Mouse (Mus musculus) erythroblast, adult 5-6 weeks (primary cell): ENCODE data around the gene Hist3h2a. TPM values are rescaled to one million over a fixed set of nuclear protein-coding genes. Genes with fewer than 3 reads are reported as not detected.

Experiments
- ATAC-seq: replicated peaks from 2 replicates; pipeline ENCODE4 v1.8.0; 2016; ENCODE audit warnings: moderate number of reproducible peaks, mild to moderate bottlenecking, moderate TSS enrichment, inconsistent platforms; ENCODE audit not compliant: poor library complexity, low FRiP score, severe bottlenecking
- total RNA-seq, 2 experiments: library from RNA; stranded (forward) in 1 of 2; stranded (reverse) in 1 of 2; fragments of 150-400 nt in 1 of 2; fragments of 200-764, 138-1000 nt in 1 of 2; gene quantifications; 2 replicates each; pipeline versions ENCODE4 v1.2.3 to v1.2.4; 2015 to 2017; ENCODE audit warnings: low replicate concordance in 2 of 2

Gene Hist3h2a
- total RNA-seq, 2 experiments from 2014 or later = 41.5 to 279 TPM

DNA sequence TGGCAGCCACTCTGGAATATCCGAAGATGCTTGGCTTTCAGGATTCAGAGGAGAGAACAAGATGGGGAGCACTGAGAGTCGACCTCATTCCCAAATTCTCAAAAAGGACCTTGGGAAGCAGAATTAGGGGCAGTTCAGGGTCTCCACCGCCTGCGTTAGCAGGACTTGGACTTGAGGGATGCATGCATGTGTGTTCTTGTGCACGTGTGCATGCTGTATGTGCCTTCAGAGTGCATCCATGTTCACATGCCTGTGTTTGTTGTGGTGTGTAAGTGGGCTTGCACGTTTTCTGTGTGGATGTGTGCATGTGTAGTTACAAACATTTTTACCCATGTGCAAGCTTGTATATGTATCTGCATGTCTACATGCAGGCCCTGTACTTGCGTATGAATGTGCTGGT is 9.7 kb downstream of the Hist3h2a start:
- ATAC-seq = no peak

DNA sequence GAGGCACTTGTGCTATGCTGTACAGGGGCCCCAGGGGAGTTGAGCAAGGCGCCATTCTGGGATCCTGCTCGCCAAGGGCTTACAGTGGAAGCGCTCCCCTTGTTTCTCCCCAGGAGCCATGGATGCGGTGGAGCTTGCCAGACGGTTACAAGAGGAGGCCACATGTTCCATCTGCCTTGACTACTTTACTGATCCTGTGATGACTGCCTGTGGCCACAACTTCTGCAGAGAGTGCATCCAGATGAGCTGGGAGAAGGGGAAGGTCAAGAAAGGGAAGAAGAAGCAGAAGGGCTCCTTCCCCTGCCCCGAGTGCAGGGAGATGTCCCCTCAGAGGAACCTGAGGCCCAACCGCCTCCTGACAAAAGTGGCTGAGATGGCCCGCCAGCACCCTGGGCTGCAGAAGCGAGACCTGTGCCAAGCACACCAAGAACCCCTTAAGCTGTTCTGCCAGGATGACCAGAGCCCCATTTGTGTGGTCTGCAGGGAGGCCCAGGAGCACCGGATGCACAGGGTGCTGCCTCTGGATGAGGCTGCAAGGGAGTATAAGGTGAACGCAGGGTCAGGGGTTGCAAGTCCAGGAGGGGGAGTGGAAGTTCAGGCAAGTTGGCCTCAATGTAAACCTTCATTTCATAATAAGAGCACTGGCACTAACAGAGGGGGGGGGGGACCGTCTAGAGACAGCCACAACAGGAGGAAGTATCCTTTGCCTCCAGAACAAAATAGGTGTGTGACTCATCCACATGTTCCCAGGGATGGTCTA is 10.7 kb downstream of the Hist3h2a start:
- no peak for ATAC-seq

DNA sequence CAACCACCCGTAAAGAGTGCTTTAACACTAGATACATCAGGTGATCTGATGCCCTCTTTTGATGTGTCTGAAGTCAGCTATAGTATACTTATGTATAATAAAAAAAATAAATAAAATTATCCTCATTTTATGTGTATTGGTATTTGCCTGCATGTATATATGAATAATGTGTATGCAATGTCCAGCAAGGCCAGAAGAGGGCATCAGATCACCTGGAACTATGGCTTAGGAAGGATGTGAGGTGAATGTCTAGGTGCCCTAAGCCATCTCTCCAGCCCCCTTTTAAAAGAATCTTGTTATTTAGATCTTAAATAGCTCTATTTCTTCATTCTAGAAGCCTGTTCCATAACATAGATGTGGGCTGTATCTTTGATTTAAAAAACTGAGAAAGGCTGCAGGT is 12.9 kb downstream of the Hist3h2a start:
- ATAC-seq = peak; percentile 66

DNA sequence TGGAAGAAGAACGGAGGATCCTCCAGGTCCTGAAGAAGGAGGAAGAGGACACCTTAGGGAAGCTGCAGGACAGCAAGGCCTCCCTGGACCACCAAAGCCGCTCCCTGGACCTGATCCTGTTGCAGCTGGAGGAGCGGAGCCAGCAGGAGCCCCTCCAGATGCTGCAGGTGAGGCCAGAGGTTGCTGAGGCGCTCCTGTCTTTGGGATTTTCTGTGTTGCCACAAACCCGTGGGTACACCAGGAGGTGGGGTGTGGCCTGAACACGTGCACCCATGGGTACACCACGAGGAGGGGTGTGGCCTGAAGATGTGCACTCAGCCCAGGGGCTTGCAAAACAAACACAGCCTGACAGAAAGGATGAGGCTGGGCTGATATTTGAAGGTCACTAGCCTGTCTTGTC is 14.1 kb downstream of the Hist3h2a start:
- ATAC-seq = no peak

- no peak for ATAC-seq
These were observed 14.5 kb downstream of the Hist3h2a start for GRCm38 (mm10) chr11:58969027-58969426.

GRCm38 (mm10) chr11:58969659-58970058 is 15.2 kb downstream of the Hist3h2a start:
- no peak for ATAC-seq

DNA sequence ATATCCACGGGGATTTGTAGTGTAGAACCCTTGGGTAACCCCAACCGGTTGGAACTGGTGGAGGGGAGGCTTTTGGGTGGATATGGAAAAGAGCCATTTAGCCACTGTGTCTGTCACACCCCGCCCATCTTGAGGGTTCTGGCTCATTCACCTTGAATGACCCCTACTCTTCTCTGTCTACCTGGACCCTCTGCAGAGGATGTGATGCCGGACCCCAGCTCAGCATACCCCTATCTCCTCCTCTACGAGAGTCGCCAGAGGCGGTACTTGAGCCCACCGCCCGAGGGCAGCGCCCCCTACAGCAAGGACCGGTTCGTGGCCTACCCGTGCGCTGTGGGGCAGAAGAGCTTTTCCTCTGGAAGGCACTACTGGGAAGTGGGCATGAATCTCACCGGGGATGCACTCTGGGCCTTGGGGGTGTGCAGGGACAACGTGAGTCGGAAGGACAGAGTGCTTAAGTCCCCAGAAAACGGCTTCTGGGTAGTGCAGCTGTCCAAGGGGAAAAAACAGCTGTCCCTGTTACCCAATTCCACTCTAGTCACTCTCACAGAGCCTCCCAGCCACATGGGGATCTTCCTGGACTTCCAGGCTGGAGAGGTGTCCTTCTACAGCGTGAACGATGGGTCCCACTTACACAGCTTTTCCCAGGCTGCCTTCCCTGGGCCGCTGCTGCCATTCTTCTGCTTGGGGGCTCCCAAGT is 16.5 kb downstream of the Hist3h2a start:
- ATAC-seq = no peak

- ATAC-seq = no peak
These were observed 17.3 kb downstream of the Hist3h2a start for GRCm38 (mm10) chr11:58971796-58972195.

DNA sequence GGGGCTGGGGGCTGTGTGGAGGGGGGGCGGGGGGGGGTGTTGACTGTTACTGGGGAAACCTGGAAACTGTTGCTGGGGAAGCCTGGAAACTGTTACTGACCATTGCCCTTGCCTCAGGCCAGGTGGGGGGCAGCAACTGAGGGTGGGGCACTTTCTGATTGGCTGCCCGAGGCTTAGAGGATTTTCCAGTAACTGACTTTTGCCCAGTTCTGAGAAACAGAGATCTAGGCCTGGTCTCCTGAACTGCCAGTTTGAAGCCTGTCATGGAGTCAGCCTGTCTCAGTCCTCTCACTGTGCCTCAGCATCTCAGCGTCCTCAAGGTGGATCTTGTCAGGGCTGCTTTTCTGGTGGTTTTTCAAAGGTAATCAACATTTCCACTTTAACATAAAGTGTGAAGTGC is 19.9 kb downstream of the Hist3h2a start:
- no peak for ATAC-seq

GRCm38 (mm10) chr11:58977150-58977549 is 22.7 kb downstream of the Hist3h2a start:
- ATAC-seq = peak; percentile 72

- peak; percentile 44 for ATAC-seq
These were observed 23.1 kb downstream of the Hist3h2a start for GRCm38 (mm10) chr11:58977607-58978026.

DNA sequence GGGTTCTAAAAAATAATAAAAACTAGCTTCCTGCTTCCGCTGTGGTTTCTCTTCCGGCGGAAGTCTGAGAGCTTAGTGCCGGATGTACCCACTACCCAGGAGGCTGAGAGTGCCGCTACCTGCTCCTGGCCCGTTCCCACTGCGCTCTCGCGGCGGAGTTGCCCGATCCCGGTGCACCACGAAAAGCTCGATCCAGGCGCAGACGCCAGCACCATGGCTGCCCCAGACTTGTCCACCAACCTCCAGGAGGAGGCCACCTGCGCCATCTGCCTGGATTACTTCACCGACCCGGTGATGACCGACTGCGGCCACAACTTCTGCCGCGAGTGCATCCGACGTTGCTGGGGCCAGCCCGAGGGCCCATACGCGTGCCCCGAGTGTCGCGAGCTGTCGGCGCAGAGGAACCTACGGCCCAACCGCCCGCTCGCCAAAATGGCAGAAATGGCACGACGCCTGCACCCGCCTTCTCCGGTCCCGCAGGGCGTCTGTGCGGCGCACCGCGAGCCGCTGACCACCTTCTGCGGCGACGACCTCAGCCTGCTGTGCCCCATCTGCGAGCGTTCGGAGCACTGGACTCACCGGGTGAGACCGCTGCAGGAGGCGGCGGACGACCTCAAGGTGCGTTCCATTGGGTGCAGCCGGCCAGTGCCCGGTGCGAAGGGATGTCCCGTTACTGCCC is 23.7 kb downstream of the Hist3h2a start, which contains the start of gene Trim11:
TSS of gene Trim11 (plus strand) at position 67 of the 679 bp plus-strand sequence.
- ATAC-seq = peak; percentile 44

DNA sequence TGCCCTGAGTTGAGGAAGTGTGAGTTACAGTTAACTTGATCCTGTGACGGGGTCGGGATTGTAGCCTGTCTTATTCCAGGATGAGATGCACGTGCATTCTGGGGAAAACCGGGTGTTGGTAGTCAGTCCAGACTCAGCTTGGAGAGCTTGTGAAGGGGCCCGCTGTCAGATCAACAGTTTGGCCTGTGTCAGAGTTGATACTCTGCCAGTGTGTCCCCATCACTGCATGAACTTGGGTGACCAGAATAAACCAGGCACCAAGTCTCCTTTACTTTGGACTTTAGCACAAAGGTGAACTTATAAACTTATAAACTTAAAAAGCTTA is 24.2 kb downstream of the Hist3h2a start:
- peak; percentile 10; the same call in 1 of the 2 replicates for ATAC-seq

- no peak for ATAC-seq
These were observed 24.7 kb downstream of the Hist3h2a start for GRCm38 (mm10) chr11:58979183-58979582.

- ATAC-seq = no peak
These were observed 25.2 kb downstream of the Hist3h2a start for GRCm38 (mm10) chr11:58979661-58980060.

DNA sequence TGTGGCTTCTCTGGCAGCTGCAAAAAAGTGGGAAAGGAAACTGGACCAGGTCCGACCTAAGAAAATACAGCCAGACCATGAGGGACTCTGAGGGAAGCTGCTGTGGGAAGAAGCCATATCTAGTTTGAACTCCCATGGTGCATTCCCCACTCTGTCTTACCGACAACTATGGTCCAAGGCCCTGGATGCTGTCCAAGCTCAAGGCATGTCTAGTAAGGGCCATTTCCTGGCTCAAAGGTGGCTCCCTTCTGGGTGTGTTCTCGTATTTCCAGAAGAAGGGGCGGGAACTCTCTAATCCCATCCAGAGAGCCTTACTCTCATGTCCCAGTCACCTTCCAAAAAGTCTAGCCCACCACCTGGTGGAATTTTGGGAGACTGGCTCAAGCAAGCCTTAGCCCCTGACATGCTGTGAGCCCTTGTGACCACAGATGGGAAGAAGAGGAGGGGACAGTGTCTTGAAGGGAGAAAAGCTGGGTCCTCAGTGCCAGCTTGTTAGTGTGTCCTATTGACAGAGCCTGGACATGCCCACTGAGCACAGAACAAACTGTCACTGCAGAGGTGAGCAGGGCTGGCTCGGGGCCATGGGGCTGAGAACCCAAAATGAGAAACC is 26.0 kb downstream of the Hist3h2a start:
- no peak for ATAC-seq

GRCm38 (mm10) chr11:58981541-58982447 is 27.3 kb downstream of the Hist3h2a start:
- ATAC-seq = peak; percentile 55

DNA sequence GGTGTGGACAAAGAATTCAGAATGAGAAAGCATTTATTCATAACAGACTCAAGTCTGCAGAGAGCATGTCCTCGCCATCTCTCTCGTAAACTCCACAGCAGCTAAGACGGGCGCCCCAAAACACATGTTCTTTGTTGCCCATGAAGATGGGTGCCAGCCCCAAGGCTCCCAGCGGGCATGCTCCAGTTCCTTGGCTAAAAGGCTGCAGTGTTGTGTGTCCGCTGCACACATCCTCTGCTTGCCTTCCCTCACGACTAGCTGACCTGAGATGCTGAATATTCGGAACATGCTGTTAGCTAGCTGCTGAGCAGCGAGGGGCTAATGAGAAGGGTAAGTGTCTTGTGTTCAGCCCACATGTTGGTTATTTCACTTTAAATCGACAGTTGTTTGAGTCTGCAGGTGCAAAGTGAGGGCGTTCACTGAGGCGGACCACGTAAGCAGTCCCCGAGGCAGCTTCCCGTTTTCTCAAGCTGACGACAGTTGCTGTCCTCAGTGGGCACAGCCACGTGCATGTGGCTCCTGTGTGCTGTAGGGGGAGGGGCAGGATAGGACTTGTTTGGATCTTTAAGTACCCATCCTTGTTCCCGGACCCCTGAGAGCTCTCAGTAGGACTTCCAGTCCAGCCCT is 28.1 kb downstream of the Hist3h2a start:
- ATAC-seq = no peak
